In genomic region chr8:13287304-13287691, GRCm38 (mm10) we compare ENCODE assay signal across 8 mouse cellular contexts. TPM values are rescaled to one million over a fixed set of nuclear protein-coding genes. Genes with fewer than 3 reads are reported as not detected.
DNase-seq lines count a peak whose midpoint lies in the region; ATAC-seq and TF ChIP-seq lines count a peak whose summit lies in the region.

No protein-coding gene starts in this region.

- no peak for TF ChIP-seq CTCF in left cerebral cortex, adult 2 months (IDR thresholded peaks at IDR 0.05)

- H3K9me3 ChIP-seq in hindbrain, embryonic 15.5 days, result no peaks in the 10 kb centered on the region

- peak; percentile 85 for ATAC-seq in common myeloid progenitor, adult 5-6 weeks (replicated peaks; ENCODE audit: low read depth, poor library complexity, severe bottlenecking)
- ATAC-seq in hindbrain, embryonic 15.5 days (ENCODE audit: low FRiP score, low read depth), result peak; percentile 75
- peak; percentile 87 for ATAC-seq in megakaryocyte, adult 5-6 weeks (ENCODE audit: poor library complexity, severe bottlenecking)

- H3K4me1 ChIP-seq in hindbrain, embryonic 15.5 days (replicated peaks), result peaks cover 25% of the 10 kb centered on the region

- peak; percentile 91 for DNase-seq in adipocyte (ENCODE audit: low spot score)
- DNase-seq in frontal cortex, postnatal 36 days (ENCODE audit: low spot score in 2 of 2), result peak; percentile 78 to 82
- peak; percentile 78 to 79 for DNase-seq in left cerebral cortex, adult 2 months (ENCODE audit: extremely low spot score in 1 of 2, low spot score in 2 of 2)
- peak; percentile 69 to 77 for DNase-seq in right cerebral cortex, adult 2 months (ENCODE audit: low spot score in 2 of 2)
- DNase-seq in urinary bladder, adult 2 months (ENCODE audit: low spot score), result peak; percentile 90

- H3K27me3 ChIP-seq in hindbrain, embryonic 15.5 days, result no peaks in the 10 kb centered on the region

- H3K4me2 ChIP-seq in hindbrain, embryonic 15.5 days, result peak overlapping the region; percentile 97

- H3K36me3 ChIP-seq in hindbrain, embryonic 15.5 days, result peaks cover 3% of the 10 kb centered on the region

- WGBS in hindbrain, embryonic 15.5 days, result under 1% methylated on average over 33 of the region's 34 CpGs

- H3K9ac ChIP-seq in hindbrain, embryonic 15.5 days, result peak overlapping the region; percentile 86

- peak overlapping the region; percentile 96 for H3K4me3 ChIP-seq in hindbrain, embryonic 15.5 days
- H3K4me3 ChIP-seq in left cerebral cortex, adult 2 months, result peak overlapping the region; percentile 87

- peak overlapping the region; percentile 90 for H3K27ac ChIP-seq in hindbrain, embryonic 15.5 days (replicated peaks)
- H3K27ac ChIP-seq in left cerebral cortex, adult 2 months, result peak overlapping the region; percentile 98

- intact Hi-C loops in left cerebral cortex, adult 2 months (cut with DNase I), result no loop called here

RNA-seq across cellular contexts. Expression of gene Dcun1d2, which starts 0.6 kb away (rescaled TPM):
- 20.0 and 21.4 TPM in 2 replicates for total RNA-seq in common myeloid progenitor, adult 5-6 weeks (2017)
- polyA plus RNA-seq in hindbrain, embryonic 15.5 days (2015; fragmentation: Nextera tagmentation; extraction: Ambion mirVana), result 32.5 and 33.4 TPM in 2 replicates
- total RNA-seq in left cerebral cortex, adult 2 months (2021), result 10 to 100 TPM; 40.5 to 46.0 TPM
- 10.6 and 10.8 TPM in 2 replicates for total RNA-seq in megakaryocyte, adult 5-6 weeks (2015)
- 14.6 and 19.7 TPM in 2 replicates for total RNA-seq in megakaryocyte, adult 5-6 weeks (2017)
- 27.7 and 28.2 TPM in 2 replicates for polyA plus RNA-seq in urinary bladder, adult 2 months (2012; rRNA removed)

RNA-seq across cellular contexts. Expression of gene Tmco3, which starts 0.7 kb away (rescaled TPM):
- total RNA-seq in common myeloid progenitor, adult 5-6 weeks (2017), result 5.0 and 8.8 TPM in 2 replicates
- polyA plus RNA-seq in hindbrain, embryonic 15.5 days (2015; fragmentation: Nextera tagmentation; extraction: Ambion mirVana), result 55.4 and 57.1 TPM in 2 replicates
- total RNA-seq in left cerebral cortex, adult 2 months (2021), result 10 to 100 TPM; 47.3 to 51.9 TPM
- total RNA-seq in megakaryocyte, adult 5-6 weeks (2015), result 11.2 and 16.0 TPM in 2 replicates
- total RNA-seq in megakaryocyte, adult 5-6 weeks (2017), result 8.2 and 8.9 TPM in 2 replicates
- 22.1 and 23.8 TPM in 2 replicates for polyA plus RNA-seq in urinary bladder, adult 2 months (2012; rRNA removed)

RNA-seq across cellular contexts. Expression of gene Adprhl1, which starts 33.3 kb away (rescaled TPM):
- total RNA-seq in common myeloid progenitor, adult 5-6 weeks (2017), result not detected in 2 replicates
- 0.14 and 0.17 TPM in 2 replicates for polyA plus RNA-seq in hindbrain, embryonic 15.5 days (2015; fragmentation: Nextera tagmentation; extraction: Ambion mirVana)
- 1 to 10 TPM; 1.4 to 1.7 TPM for total RNA-seq in left cerebral cortex, adult 2 months (2021)
- total RNA-seq in megakaryocyte, adult 5-6 weeks (2015), result not detected in 2 replicates
- not detected in 2 replicates for total RNA-seq in megakaryocyte, adult 5-6 weeks (2017)
- 0.36 and 0.81 TPM in 2 replicates for polyA plus RNA-seq in urinary bladder, adult 2 months (2012; rRNA removed)

RNA-seq across cellular contexts. Expression of gene Tfdp1, which starts 51.3 kb away (rescaled TPM):
- 153 and 186 TPM in 2 replicates for total RNA-seq in common myeloid progenitor, adult 5-6 weeks (2017)
- 96.5 and 96.8 TPM in 2 replicates for polyA plus RNA-seq in hindbrain, embryonic 15.5 days (2015; fragmentation: Nextera tagmentation; extraction: Ambion mirVana)
- total RNA-seq in left cerebral cortex, adult 2 months (2021), result 10 to 100 TPM; 58.5 to 62.5 TPM
- total RNA-seq in megakaryocyte, adult 5-6 weeks (2015), result 136 and 146 TPM in 2 replicates
- total RNA-seq in megakaryocyte, adult 5-6 weeks (2017), result 103 and 105 TPM in 2 replicates
- 69.6 and 83.9 TPM in 2 replicates for polyA plus RNA-seq in urinary bladder, adult 2 months (2012; rRNA removed)

Comparison
In these comparisons a context has a peak if more than half of its experiments do, and no peak if none do; other contexts are left out.
1. Peak in every context shown above with its lines: DNase-seq, ATAC-seq, H3K4me3 ChIP-seq and H3K27ac ChIP-seq.